Mouse (Mus musculus) right cerebral cortex, postnatal 25 days (tissue): Measurements from ENCODE around the gene Glrx.
"Not testable (repeated sequence)": the region's sequence is repeated elsewhere in the genome, so short reads cannot be mapped to it uniquely, and the experiment has no call there.

Experiments used
- DNase-seq: peaks from one replicate; pipeline ENCODE4 v3.0.0; 2022

The Glrx gene

DNA sequence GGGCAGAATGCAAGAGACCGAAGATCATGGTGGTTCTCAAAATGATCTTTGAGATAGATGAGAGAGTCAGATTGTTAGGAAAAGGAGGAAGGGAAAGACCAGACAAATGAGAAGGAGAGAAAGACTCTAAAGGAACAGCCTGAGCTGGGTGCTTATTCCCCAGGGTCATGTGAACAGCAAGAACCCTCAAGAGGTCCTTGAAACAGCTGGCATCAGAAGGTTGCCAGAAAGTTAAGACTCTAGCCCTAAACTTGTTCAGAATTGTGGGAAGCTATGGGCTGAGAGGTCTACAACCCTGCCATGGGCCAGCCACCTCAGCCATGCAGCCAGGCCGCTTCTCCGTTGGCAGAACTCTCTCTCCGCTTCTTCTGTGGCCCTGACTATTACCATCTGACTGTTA is 1.2 kb upstream of the Glrx start:
- DNase-seq: no peak

DNA sequence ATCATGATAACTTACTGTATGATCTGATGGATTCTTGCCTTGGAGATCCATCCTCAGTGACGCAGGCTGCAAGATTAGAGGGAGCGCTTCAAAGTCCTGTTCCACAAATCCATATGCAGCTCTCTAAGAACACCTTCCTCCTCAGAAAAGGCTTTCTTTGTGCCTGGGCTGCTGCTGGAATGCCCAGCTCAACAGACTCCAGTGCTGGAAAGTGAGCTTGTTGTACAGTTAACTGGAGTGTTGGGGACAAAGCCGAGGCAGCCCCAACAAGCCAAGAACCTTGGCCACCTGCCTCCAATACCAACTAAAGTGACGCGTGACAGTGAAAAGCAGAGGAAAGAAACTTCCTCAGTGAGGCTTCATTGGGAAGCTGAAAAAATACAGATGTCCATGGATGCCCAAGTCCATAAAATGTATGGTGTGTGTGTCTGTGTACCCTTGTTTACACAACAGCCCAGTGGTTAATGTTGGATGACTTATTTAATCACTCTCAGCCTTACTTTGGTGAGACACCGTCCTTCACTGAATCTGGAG is 1.2 kb downstream of the Glrx start:
- peak; percentile 14 for DNase-seq

DNA sequence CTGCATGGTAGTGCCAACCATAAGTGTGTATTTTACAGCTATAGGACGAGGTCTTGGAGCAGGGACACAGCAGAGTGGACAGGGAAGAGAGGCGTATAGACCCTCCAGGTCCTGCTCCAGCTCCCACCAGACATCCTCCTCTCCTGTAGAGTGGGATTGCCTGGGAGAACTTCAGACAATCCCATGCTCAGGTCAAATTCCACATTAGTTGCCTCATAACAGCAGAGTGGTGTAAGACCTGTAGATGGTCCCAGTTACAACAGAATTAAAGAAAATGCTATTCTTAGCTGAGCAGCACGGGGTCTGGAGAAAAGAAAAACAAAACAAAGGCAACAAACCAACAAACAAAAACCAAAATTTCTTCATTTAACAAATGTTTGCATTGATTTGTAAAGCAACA is 2.3 kb downstream of the Glrx start:
- DNase-seq: no peak

DNA sequence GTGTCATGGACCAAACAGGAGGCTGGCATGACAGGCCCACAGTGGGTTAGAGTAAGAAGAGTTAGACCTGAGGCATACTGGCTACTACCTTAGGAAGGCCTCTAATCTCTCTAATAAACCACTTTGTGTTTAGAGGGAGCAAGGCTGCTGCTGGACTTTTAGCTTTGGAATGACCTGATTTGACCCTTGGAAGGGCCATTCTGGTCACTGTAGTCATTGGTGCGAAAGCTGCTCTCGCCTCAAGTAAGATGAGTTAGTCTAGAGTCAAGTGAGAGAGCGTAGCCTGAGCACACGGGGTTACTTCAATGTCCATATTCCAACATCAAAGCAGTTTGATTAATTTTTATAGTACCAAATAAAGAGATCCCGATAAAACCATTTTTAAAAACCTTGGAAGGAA is 3.7 kb downstream of the Glrx start:
- no peak for DNase-seq

DNA sequence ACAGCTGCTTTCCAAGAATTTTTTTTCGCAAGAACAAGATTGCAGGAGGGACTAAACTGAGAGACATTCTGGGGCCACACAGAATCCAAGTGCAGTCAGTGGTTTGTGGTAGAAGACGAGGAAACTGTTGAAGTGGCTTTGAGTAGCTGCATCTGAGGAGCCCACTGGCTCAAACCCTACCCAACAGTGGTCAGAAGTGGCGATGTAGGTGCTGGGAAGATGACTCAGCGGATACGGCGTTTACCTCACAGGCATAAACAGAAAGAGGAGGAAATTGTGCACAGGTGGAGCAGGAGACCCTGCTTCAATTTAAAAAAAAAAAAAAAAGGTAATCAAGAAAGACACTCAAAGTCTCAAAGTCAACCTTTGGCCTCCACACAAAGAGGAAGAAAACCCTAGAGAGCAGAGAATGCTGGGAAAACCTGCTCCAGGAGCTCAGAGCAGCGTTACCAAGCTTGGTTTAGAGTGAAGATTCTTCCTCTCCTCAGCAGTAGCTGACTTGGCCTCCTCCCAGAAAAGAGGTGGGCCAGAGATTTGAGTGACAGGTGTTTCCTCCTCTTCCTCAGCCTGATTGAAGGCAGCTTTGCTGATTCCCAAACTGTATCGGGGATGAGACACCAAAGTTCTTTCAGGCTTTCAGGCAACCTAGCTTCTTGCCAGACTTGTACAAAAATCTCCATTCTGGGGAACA is 4.5 kb downstream of the Glrx start:
- no peak for DNase-seq

DNA sequence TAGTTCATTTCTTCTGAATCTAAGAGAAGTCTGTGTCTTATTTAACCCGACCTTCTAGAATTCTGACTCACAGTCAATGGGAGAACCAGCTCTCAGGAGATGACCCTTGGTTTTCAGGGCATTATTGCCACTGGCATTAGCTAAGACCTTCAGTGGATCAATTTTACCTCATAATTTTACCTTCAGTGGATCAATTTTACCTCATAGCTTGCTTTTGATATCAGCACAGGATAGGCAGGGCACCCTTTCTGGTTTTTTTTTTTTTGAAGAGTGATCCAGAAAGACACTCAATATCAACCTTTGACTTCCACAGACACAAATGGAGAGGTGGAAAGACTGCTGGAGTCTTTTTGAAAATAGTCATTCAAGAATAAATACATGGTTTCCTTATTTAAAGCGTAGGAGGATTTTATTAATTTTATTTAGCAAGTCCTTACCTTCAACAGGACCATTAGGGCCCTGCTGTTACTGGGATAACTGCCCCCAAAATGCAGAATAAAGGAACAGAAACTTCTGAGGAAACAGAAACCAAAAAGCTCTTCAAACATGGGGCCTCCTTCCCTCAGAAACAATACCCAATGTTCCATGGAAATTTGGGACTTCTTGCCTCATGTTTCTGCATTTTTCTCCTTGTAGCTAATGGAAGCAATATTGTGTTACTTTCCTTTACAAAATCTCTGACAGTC is 5.3 kb downstream of the Glrx start:
- DNase-seq: no peak

DNA sequence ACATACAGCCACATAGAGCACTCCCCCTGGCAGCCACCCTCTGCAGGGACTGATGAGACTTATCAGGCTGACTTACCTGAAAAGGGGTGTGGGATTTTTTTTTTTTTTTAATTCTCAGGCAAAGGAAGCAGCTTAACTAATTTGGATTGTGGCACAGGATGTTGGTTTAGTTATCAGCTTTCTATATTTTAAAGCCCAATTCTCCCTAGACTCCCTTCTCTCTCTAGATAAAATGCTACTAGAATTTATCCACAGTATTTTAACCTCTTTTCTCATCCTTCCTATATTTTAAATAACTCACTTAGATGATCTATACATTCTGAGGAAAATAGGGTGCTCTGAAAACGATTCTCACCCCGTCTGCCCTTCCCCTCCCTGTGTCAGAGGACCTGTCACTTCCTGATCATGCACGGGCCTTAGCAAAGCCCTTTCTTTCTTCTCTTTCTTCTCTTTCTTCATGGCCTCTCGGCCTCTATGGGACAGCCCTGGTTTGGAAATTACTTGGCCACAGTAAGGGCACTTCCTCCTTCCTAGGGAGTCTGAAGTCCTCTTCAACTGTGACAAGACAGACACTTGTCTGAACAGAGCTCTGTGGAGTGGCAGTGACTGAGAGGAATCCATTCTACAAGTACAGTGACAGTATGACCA is 6.0 kb downstream of the Glrx start:
- no peak for DNase-seq

DNA sequence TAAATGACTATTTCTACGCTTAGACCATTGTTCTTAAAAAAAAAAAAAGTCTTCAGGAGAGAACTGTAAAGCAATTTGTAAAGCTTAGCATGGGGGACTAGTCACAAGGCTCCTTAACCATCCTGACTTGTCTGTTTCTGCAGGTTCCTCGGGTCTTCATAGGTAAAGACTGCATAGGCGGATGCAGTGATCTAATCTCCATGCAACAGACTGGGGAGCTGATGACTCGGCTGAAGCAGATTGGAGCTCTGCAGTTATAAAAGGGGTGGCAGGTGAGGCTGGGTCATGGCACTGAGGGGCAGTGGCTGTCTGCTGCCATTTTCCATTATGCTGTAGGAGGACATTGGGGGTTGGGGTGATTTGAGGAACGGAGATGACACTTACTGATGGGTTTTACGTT is 7.4 kb downstream of the Glrx start:
- DNase-seq: no peak

DNA sequence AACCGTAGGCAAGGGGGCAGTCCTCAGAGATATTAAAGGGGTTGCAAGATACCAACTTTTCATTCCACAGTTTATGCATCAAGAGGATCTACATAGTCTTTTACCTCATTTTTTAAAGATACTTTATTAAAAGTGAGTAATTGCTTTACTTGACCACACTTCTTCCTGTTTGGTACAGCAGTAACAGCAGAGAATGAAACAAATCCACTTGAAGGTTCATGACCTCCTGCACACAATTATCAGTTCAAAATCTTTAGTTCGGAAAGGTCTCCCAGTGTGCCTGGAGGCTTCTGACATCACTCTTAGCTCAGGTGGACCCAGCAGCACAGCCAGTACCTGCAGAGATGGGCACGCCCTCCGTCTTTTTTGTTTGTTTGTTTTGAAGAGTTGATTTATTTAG is 12.4 kb downstream of the Glrx start:
- DNase-seq: no peak

DNA sequence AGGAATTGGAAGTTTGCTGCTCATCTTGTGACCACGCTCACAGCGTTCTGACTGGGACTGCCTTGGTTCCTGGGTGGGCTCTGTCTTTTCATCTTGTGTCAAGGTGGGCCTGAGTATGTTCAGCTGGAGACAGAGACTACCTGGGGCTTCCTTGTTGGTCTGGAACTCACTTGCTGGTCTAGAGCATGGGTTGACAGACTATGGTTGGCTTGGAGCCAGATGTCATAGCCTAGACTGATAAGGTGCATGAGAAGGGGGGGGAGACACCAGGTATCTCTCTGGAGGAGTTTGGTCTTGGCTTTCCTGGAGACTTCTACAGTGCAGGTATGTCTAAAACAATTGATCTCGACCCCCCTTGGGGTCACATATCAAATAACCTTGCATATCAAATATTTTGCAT is 13.4 kb downstream of the Glrx start:
- no peak for DNase-seq

DNA sequence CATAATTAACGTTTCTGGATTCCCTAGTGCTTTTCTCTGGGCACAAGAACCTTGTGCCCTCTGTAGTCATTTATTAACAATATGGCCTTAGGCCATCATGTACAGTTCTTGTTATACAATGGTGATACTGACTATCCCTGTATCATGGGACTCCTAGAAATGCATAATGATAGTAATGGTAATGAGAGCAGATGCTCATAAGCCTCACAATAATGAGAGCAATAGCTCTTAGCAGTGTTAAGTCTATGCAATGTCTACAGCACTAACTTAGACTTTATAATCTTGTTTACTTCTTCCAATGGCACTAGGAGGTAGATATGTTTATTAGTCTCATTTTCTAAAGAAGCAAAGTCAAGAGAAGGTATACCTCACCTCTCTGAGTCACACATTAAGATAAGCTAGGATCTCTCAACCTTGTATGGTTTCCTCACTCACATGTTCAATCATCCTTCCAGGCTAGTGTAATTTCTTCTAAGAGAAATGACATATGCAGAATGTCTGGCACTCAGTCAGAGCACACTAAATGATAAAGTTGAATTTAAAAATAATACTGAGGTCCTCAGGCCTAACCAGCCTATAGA is 19.7 kb downstream of the Glrx start:
- DNase-seq: no peak

DNA sequence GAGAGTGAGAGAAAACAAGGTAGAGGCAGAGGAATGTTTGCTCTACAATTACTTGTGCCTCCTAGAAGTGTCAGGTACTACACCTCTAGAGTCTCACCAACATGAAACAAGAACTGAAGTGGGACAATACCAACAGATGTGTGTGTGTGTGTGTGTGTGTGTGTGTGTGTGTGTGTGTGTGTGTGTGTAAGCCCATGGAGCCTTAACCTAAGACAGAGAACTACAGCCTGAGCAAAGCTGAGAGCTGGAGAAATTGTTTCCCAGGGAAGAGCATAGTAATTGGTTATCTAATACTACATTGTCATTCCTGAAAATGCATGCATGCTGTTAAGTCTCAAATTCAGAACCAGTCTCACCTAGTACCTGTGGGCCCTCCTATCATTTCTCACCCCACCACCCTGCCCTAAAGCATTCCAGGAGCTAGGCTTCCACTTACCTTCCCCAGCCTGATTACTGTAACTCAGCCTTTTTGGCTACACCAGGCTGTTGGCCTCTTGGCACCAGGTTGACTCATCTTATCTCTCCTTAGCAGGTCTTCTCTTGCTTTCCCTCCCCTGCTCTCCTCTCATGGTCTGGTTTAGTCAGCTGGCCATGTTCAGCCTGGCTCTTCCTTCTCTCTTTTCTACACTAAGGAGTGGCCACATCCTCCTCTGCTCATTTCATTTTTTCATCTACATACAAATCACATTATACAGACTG is 26.0 kb downstream of the Glrx start:
- no peak for DNase-seq

DNA sequence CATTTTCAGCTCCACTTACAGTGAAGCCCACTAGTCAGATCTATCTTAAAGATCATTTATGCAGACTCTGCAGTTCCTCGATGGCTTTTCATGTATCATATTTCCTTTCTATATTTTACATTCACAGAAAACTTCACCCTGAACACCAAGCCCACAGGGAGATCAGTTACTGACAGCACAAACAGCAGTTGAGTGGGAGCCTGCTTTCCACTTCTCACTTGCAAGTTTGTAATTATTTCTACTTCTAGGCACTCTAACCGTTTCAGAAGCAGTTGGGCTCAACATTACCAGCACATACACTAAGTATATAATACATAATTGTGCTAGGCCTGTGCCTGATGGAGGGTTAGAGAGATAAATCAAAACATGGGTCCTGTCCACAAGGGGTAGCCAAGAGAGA is 28.2 kb downstream of the Glrx start:
- DNase-seq: no peak

DNA sequence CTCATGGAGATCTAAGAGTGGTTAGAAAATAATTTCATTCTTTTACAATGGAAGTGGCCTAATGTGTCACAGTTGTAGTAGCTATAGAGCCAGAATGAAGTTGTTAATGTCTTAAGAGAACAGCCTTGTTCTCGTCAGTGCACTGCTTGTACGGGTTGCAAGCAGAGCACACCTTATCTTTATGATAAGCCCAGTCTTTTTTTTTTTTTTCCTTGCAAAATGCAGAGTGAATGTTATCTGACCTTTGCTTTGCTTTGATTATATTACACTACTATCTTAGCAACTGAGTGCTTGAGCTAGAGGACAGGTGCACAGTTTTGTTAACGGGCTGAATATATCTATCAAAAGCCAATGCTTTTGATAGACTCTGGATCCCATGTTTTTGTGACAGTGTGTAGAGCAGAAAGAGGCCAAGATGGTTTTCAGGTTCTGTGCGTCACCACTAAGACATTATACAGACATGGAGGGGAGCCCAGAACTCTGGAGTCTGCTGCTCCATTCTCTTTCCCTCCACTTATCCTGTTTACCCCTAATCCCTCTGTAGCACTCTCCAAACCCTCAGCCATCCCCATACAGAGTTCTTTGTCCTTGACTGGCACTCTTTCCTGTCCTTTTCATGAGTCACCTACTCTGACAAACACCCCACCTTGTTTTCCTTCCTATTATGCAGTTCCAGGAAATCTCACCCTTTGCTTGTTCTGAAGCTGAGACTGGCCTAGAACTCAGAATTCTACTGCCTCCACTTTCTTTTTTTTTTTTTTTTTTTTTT is 35.1 kb downstream of the Glrx start:
- no peak for DNase-seq

DNA sequence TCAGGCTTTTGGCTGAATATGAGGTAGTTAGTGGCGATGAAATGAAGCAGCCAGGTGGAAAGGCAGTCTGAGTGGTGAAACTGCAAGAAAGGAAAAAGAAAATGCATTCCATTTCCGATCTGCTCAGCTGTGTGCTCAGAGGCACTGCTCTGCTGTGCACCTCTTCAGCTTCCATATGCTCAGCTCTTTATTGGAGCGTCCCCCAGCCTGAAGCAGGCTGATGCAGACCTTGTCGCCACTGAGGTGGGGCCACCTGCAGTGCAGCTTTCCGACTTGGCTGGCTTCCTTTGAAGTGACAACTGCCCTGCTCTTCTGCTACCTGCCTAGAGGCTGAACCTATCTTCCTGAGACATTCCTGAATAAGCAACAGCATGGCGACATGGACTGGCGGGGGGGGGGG is 36.5 kb downstream of the Glrx start:
- not testable (repeated sequence) for DNase-seq

DNA sequence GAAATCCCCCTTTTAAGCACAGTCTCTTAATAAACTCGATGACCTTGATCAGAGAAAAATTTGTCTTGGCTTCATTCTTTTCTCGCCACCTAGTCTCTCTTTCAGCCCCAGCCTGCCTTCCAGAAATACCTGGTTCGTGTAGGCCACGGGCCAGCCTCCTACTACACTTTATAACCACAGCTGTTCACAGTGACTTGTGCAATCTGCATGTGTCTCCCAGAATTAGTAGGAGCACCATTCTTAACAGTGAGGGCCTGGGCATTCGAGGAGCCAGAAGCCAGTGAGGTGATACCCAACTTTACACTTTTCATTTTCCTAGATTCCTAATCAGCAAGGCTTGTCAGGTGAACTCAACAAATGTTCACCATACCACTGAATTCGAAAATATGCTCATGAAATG is 36.9 kb downstream of the Glrx start:
- DNase-seq: no peak

DNA sequence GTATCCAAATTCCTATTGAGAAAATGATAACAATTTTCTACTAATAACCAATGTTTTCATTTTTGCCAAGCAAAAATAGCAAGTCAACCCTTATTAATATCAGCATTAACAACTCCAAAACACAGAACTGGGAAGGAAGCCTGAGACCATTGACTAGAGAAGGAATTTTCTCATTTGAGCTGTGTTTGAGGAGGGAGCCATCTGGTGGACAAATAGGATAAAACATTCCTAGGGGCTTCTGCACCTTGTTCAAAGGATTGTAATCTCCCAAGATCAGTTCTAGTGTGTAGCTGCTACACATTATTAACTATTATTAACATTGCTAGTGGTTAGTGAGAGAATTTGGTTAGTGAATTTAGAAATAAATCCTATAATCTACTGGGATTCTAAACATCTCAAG is 38.2 kb downstream of the Glrx start:
- no peak for DNase-seq

DNA sequence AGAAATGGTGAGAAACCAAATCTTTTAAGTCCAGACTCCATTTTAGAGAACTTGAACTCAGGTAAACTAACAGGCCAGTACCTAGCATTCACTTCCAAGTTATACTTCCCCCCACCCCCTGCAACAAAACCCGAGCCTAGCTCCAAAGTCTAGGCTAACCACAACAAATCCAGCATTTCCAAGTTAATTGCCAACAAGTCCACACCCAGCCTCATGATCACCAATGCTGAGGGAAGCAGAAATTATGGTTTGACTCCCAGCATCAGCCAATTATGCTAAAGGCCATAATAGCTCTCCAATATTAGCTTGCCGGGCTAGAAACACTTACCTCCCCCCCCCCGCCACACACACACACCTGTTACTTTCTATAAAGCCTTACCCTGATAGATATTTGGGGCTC is 40.1 kb downstream of the Glrx start:
- no peak for DNase-seq

DNA sequence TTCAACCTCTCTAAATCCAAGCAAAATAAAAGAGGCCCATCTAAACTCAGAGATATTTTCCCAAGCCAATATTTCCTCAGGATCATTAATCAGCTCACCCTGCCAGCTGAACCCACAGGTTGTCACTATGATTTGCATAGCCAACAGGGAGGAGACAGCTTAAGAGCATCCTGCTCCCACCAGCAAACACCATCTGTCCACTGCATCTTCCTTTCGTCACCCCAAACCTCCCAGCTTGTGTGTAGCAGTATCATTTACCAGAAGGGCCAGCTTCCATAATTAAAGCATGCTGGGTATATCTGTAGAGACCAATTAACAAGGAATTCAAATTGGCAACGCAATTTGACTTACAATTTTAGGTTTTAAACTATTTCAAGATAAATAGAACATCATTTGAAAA is 40.8 kb downstream of the Glrx start:
- no peak for DNase-seq

DNA sequence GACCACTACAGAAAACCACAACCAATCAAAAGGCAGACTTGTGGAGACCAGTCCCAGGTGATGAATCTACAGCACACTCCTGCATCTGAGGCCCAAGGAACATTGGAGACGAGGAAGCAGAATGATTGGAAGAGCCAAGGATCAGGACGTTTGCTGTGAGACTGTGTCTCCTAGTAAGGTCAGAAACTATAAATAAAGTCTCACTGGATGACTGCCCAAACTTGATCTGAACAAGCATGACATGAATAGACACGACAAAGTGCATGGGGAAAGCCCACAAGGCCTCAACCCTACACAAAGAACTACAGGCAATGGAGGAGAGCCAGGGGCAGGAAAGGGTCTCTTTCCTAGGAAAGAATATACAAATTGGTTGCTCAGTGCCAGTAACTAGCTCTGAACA is 44.1 kb downstream of the Glrx start:
- no peak for DNase-seq

DNA sequence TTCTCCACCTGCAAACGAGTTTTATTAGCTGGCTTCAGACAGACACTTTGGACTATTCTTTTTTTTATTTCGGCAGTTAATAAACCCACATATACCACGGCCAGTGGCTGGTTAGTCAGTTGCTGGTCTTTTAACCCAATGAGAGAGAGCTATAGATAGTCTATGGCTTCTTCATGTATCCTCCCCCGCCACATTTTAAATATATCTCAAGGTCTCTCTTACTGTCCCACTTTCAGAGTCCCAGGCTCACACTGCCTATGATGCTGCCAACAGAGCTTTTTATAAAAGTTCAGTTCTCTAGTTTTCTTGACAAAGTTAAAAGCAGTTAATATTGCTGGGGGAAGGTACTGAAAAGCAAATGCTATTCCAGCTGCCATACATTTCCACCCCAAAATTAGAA is 52.2 kb downstream of the Glrx start:
- no peak for DNase-seq

DNA sequence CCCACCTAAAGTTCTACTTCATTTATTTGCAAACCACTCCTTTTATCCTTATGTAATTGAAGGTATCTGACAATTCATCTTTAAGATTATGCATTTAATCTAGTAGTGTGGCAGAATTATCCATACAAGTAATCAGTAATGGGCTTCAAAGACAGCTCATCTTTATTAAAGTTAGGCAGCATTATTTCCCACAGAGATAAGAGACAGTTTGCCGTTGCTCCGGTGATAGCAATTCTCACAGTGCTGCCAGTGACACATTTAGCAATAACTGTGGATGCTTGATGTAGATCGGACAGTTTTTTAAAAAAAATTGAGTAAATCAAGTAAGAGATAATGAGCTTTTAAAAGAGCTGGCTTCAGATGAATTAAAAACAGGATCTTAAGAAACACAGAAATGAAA is 52.6 kb downstream of the Glrx start:
- DNase-seq: no peak

DNA sequence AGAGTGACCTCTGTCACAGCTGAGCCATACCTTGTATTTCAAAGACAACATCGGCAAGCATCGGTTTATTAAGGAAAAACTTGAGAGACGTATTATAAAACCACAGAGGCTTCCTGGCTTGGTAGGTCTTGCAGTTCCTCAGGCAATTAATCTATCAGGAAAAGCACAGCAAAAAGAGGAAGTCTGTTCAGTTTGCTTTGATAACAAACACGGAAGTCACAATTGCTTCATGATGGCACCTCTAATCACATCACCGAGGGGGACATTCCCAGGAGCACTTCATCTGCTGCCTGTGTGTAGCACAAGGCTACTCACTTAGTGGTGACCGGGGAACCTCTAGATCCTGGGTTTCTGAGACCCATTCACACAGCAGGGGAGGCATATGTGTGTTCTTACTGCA is 53.2 kb downstream of the Glrx start:
- no peak for DNase-seq
